Mouse (Mus musculus) lung, postnatal 0 days (tissue): ENCODE results near the gene Gm45799.

ENCODE experiments used
- CTCF ChIP-seq: IDR thresholded peaks from 2 replicates; pipeline ENCODE4 v1.5.1; 2016; ENCODE audit warnings: antibody characterized with exemption, mild to moderate bottlenecking
- EP300 ChIP-seq: IDR thresholded peaks from 2 replicates; pipeline ENCODE4 v1.6.1; 2016; ENCODE audit warnings: antibody characterized with exemption, mild to moderate bottlenecking, control low read depth

DNA sequence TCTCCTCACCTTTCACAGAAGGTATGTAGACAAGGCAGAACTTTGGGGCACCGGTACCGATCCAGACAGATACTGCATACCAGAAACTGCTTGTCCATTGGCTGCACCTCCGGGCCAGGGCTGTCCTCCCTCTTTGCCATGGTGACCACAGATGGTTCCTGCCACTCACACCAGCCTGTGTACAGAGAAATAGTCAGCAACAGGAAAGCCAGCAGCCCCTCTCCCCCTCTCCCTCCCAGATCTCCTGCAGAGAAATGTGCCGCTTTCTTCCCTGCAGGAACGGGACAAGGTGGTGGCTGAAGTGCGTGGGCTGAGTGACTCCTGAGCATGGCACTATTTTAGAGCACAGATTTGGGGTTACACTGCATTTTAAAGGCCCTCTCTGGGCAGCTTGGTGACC, 15.0 kb upstream of the Gm45799 start:
- TF ChIP-seq CTCF = no peak
- no peak for TF ChIP-seq EP300
